Mouse (Mus musculus) c-Kit-positive CD71-negative TER-119-negative erythroid progenitor cells, embryonic 14.5 days (primary cell): ENCODE results near the gene Lmbrd1.
"Not testable (repeated sequence)": the region's sequence is repeated elsewhere in the genome, so short reads cannot be mapped to it uniquely, and the experiment has no call there.

Experiments used
- DNase-seq: peaks from one replicate; pipeline ENCODE4 v3.0.0-alpha.2; 2013; ENCODE audit warnings: low read depth

Lmbrd1 gene

GRCm38 (mm10) chr1:24720209-24720608 is 41.8 kb downstream of the Lmbrd1 start:
- DNase-seq = no peak

GRCm38 (mm10) chr1:24729784-24730183 is 51.4 kb downstream of the Lmbrd1 start:
- DNase-seq = no peak

- no peak for DNase-seq
Observed at GRCm38 (mm10) chr1:24732286-24732685, 53.9 kb downstream of the Lmbrd1 start.

GRCm38 (mm10) chr1:24734866-24735265 is 56.4 kb downstream of the Lmbrd1 start:
- no peak for DNase-seq

GRCm38 (mm10) chr1:24740903-24741302 is 62.5 kb downstream of the Lmbrd1 start:
- no peak for DNase-seq

- no peak for DNase-seq
Observed at GRCm38 (mm10) chr1:24741552-24741951, 63.1 kb downstream of the Lmbrd1 start.

- DNase-seq = no peak
Observed at GRCm38 (mm10) chr1:24743191-24743924, 64.9 kb downstream of the Lmbrd1 start.

- no peak for DNase-seq
Observed at GRCm38 (mm10) chr1:24752715-24753114, 74.3 kb downstream of the Lmbrd1 start.

- no peak for DNase-seq
Observed at GRCm38 (mm10) chr1:24758516-24758915, 80.1 kb downstream of the Lmbrd1 start.

- no peak for DNase-seq
Observed at GRCm38 (mm10) chr1:24766466-24766865, 88.0 kb downstream of the Lmbrd1 start.

- DNase-seq = not testable (repeated sequence)
Observed at GRCm38 (mm10) chr1:24767197-24767596, 88.8 kb downstream of the Lmbrd1 start.

GRCm38 (mm10) chr1:24773642-24774041 is 95.2 kb downstream of the Lmbrd1 start:
- DNase-seq = no peak

GRCm38 (mm10) chr1:24776576-24776975 is 98.1 kb downstream of the Lmbrd1 start:
- DNase-seq = no peak

- DNase-seq = no peak
Observed at GRCm38 (mm10) chr1:24793168-24793567, 114.7 kb downstream of the Lmbrd1 start.

GRCm38 (mm10) chr1:24807971-24808370 is 129.5 kb downstream of the Lmbrd1 start:
- DNase-seq = not testable (repeated sequence)
